12 mouse cellular contexts compared by ENCODE assay signal in genomic region chr12:55983565-55984351, GRCm38 (mm10).
DNase-seq lines count a peak whose midpoint lies in the region; ATAC-seq and TF ChIP-seq lines count a peak whose summit lies in the region.
"Had no signal": no experiment of that assay in that cellular context is flagged by ENCODE, and none has a peak within 500 bp of the region (broad histone marks: within the 10 kb centered on the region; RNA-seq: fewer than 3 reads in every experiment).

No protein-coding gene starts in this region.

- no peak overlapping the region for H3K4me3 ChIP-seq in neural tube, embryonic 11.5 days (ENCODE audit: low read depth, low read length)
- 0 out of 2 replicates have a peak overlapping the region, but pooled peaks have one; percentile 1 for H3K4me3 ChIP-seq in forebrain, postnatal 0 days (ENCODE audit: low read depth, low read length)
- H3K4me3 ChIP-seq in midbrain, embryonic 12.5 days: peak overlapping the region; percentile 2; the same call in 1 of the 2 replicates
- no peak overlapping the region for H3K4me3 ChIP-seq in heart, embryonic 10.5 days

- H3K4me1 ChIP-seq in neural tube, embryonic 11.5 days (ENCODE audit: control insufficient read depth, insufficient read depth, low read length): no peaks in the 10 kb centered on the region
- H3K4me1 ChIP-seq in forebrain, postnatal 0 days (ENCODE audit: insufficient read depth): no peaks in the 10 kb centered on the region
- peaks cover 14% of the 10 kb centered on the region for H3K4me1 ChIP-seq in midbrain, embryonic 12.5 days
- H3K4me1 ChIP-seq in heart, embryonic 10.5 days: no peaks in the 10 kb centered on the region

- H3K9me3 ChIP-seq in neural tube, embryonic 11.5 days (ENCODE audit: control insufficient read depth, low read length): no peaks in the 10 kb centered on the region
- H3K9me3 ChIP-seq in forebrain, postnatal 0 days (ENCODE audit: low read length): no peaks in the 10 kb centered on the region
- H3K9me3 ChIP-seq in midbrain, embryonic 12.5 days: no peaks in the 10 kb centered on the region
- H3K9me3 ChIP-seq in heart, embryonic 10.5 days: no peaks in the 10 kb centered on the region

- H3K9ac ChIP-seq in neural tube, embryonic 11.5 days (ENCODE audit: low read length): no peak overlapping the region
- no peak overlapping the region for H3K9ac ChIP-seq in forebrain, postnatal 0 days
- H3K9ac ChIP-seq in midbrain, embryonic 12.5 days (replicated peaks): no peak overlapping the region

- peak; percentile 85 for ATAC-seq in neural tube, embryonic 11.5 days (ENCODE audit: insufficient read depth, low FRiP score, low TSS enrichment)
- peak; percentile 70 for ATAC-seq in forebrain, postnatal 0 days
- ATAC-seq in midbrain, embryonic 12.5 days (ENCODE audit: low FRiP score, low read depth): peak; percentile 92
- ATAC-seq: CD4-positive, CD25-positive, alpha-beta regulatory T cell, adult 4 months; lung, postnatal 0 days had no signal

- peak overlapping the region; percentile 2; the same call in 1 of the 2 replicates for H3K4me2 ChIP-seq in neural tube, embryonic 11.5 days (ENCODE audit: low read depth)
- peak overlapping the region; percentile 23 for H3K4me2 ChIP-seq in forebrain, postnatal 0 days (ENCODE audit: low read depth)
- peak overlapping the region; percentile 45 for H3K4me2 ChIP-seq in midbrain, embryonic 12.5 days (replicated peaks)
- H3K4me2 ChIP-seq: liver, embryonic 11.5 days had no signal

- WGBS in neural tube, embryonic 11.5 days: 47% methylated on average over 11 of the region's 11 CpGs
- WGBS in forebrain, postnatal 0 days: 5% methylated on average over 11 of the region's 11 CpGs
- WGBS in midbrain, embryonic 12.5 days: 13% methylated on average over 11 of the region's 11 CpGs
- WGBS in heart, embryonic 10.5 days: 79% methylated on average over 11 of the region's 11 CpGs

- no peak for TF ChIP-seq CTCF in forebrain, postnatal 0 days (IDR thresholded peaks at IDR 0.05; ENCODE audit: low read depth)

- H3K27me3 ChIP-seq in neural tube, embryonic 11.5 days (ENCODE audit: control insufficient read depth, insufficient read depth, low read length): no peaks in the 10 kb centered on the region
- H3K27me3 ChIP-seq in forebrain, postnatal 0 days (ENCODE audit: insufficient read depth, low read length): no peaks in the 10 kb centered on the region
- peaks cover 9% of the 10 kb centered on the region; the same call in 1 of the 2 replicates for H3K27me3 ChIP-seq in midbrain, embryonic 12.5 days
- H3K27me3 ChIP-seq in heart, embryonic 10.5 days (ENCODE audit: insufficient read depth, poor library complexity, severe bottlenecking): no peaks in the 10 kb centered on the region

- DNase-seq in neural tube, embryonic 11.5 days (ENCODE audit: low spot score): peak; percentile 31
- DNase-seq in neural tube, embryonic 10.5 days (ENCODE audit: extremely low spot score, low spot score): no peak
- peak; percentile 35 for DNase-seq in forebrain, postnatal 0 days
- DNase-seq in retina, postnatal 7 days (ENCODE audit: low read depth, low spot score): peak; percentile 8
- no peak for DNase-seq in cerebellum, adult 9-11 months
- no peak for DNase-seq in spleen, adult 18-20 months
- no peak for DNase-seq in heart, embryonic 10.5 days (ENCODE audit: low spot score)

- H3K27ac ChIP-seq in neural tube, embryonic 11.5 days (ENCODE audit: low read depth, low read length): peak overlapping the region; percentile 53; the same call in 1 of the 2 replicates
- H3K27ac ChIP-seq in forebrain, postnatal 0 days (ENCODE audit: low read depth, low read length): no peak overlapping the region
- peak overlapping the region; percentile 68 for H3K27ac ChIP-seq in midbrain, embryonic 12.5 days (replicated peaks)
- no peak overlapping the region for H3K27ac ChIP-seq in heart, embryonic 10.5 days
- H3K27ac ChIP-seq: kidney, postnatal 0 days had no signal

- H3K36me3 ChIP-seq in neural tube, embryonic 11.5 days (ENCODE audit: control insufficient read depth, insufficient read depth, low read length): no peaks in the 10 kb centered on the region
- no peaks in the 10 kb centered on the region for H3K36me3 ChIP-seq in forebrain, postnatal 0 days (ENCODE audit: insufficient read depth)
- no peaks in the 10 kb centered on the region for H3K36me3 ChIP-seq in midbrain, embryonic 12.5 days
- H3K36me3 ChIP-seq in heart, embryonic 10.5 days: no peaks in the 10 kb centered on the region

Comparison
In these comparisons a context has a peak if more than half of its experiments do, and no peak if none do; other contexts are left out.
1. DNase-seq: peak in neural tube, embryonic 11.5 days (single experiment), forebrain, postnatal 0 days (single experiment) and retina, postnatal 7 days (single experiment); none in neural tube, embryonic 10.5 days (single experiment), cerebellum, adult 9-11 months (single experiment), spleen, adult 18-20 months (0 of 2) and heart, embryonic 10.5 days (single experiment).
2. H3K27ac ChIP-seq: peak in neural tube, embryonic 11.5 days (single experiment) and midbrain, embryonic 12.5 days (single experiment); none in forebrain, postnatal 0 days (single experiment) and heart, embryonic 10.5 days (single experiment).
3. H3K4me3 ChIP-seq: peak in forebrain, postnatal 0 days (single experiment) and midbrain, embryonic 12.5 days (single experiment); none in neural tube, embryonic 11.5 days (single experiment) and heart, embryonic 10.5 days (single experiment).
4. Peak in every context shown above with its lines, with median percentiles within 50 percentile points of each other: ATAC-seq and H3K4me2 ChIP-seq.